7 mouse cellular contexts compared by ENCODE assay signal in genomic region chr15:103364761-103365160, GRCm38 (mm10). TPM values are rescaled to one million over a fixed set of nuclear protein-coding genes. Genes with fewer than 3 reads are reported as not detected.
DNase-seq lines count a peak whose midpoint lies in the region; ATAC-seq and TF ChIP-seq lines count a peak whose summit lies in the region.

No protein-coding gene starts in this region.

- H3K9me3 ChIP-seq in megakaryocyte, embryonic 14.5 days, result no peaks in the 10 kb centered on the region
- no peaks in the 10 kb centered on the region for H3K9me3 ChIP-seq in forebrain, embryonic 15.5 days
- H3K9me3 ChIP-seq in liver, embryonic 13.5 days (replicated peaks), result no peaks in the 10 kb centered on the region
- H3K9me3 ChIP-seq in stomach, postnatal 0 days (ENCODE audit: control insufficient read depth, low read length), result no peaks in the 10 kb centered on the region

- H3K36me3 ChIP-seq in megakaryocyte, embryonic 14.5 days (replicated peaks; ENCODE audit: low read length), result peaks cover 19% of the 10 kb centered on the region
- no peaks in the 10 kb centered on the region for H3K36me3 ChIP-seq in forebrain, embryonic 15.5 days
- H3K36me3 ChIP-seq in liver, embryonic 13.5 days, result no peaks in the 10 kb centered on the region
- no peaks in the 10 kb centered on the region for H3K36me3 ChIP-seq in stomach, postnatal 0 days (ENCODE audit: control insufficient read depth, insufficient read depth, low read length)

- no peak for TF ChIP-seq CTCF in stomach, postnatal 0 days (IDR thresholded peaks at IDR 0.05; ENCODE audit: low read depth)

- intact Hi-C loops in left cerebral cortex, postnatal 25 days (cut with DNase I), result no loop called here

- peaks cover 88% of the 10 kb centered on the region for H3K4me1 ChIP-seq in megakaryocyte, embryonic 14.5 days
- peaks cover 23% of the 10 kb centered on the region for H3K4me1 ChIP-seq in forebrain, embryonic 15.5 days
- peaks cover 72% of the 10 kb centered on the region for H3K4me1 ChIP-seq in liver, embryonic 13.5 days (replicated peaks)
- peaks cover 3% of the 10 kb centered on the region; the same call in 1 of the 2 replicates for H3K4me1 ChIP-seq in stomach, postnatal 0 days (replicated peaks; ENCODE audit: control insufficient read depth, insufficient read depth)

- no peak overlapping the region for H3K27ac ChIP-seq in forebrain, embryonic 15.5 days (replicated peaks)
- peak overlapping the region; percentile 85 for H3K27ac ChIP-seq in liver, embryonic 13.5 days
- H3K27ac ChIP-seq in stomach, postnatal 0 days (replicated peaks), result peak overlapping the region; percentile 31; the same call in 1 of the 2 replicates

- no peak for TF ChIP-seq EP300 in stomach, postnatal 0 days (optimal IDR thresholded peaks at IDR 0.05)

- H3K9ac ChIP-seq in forebrain, embryonic 15.5 days (replicated peaks), result no peak overlapping the region
- peak overlapping the region; percentile 88 for H3K9ac ChIP-seq in liver, embryonic 13.5 days
- peak overlapping the region; percentile 90 for H3K9ac ChIP-seq in stomach, postnatal 0 days (ENCODE audit: low read length)

- peaks cover 2% of the 10 kb centered on the region for H3K27me3 ChIP-seq in megakaryocyte, embryonic 14.5 days (replicated peaks)
- H3K27me3 ChIP-seq in forebrain, embryonic 15.5 days, result no peaks in the 10 kb centered on the region
- H3K27me3 ChIP-seq in liver, embryonic 13.5 days, result peaks cover 20% of the 10 kb centered on the region; the same call in 1 of the 2 replicates
- no peaks in the 10 kb centered on the region for H3K27me3 ChIP-seq in stomach, postnatal 0 days (ENCODE audit: control insufficient read depth, insufficient read depth, low read length)

- 38% methylated on average over 4 of the region's 4 CpGs for WGBS in forebrain, embryonic 15.5 days
- 4% methylated on average over 4 of the region's 4 CpGs for WGBS in liver, embryonic 13.5 days (ENCODE audit: insufficient replicate concordance)
- 19% methylated on average over 4 of the region's 4 CpGs for WGBS in stomach, postnatal 0 days

- H3K4me3 ChIP-seq in megakaryocyte, embryonic 14.5 days (replicated peaks), result peak overlapping the region; percentile 97
- no peak overlapping the region for H3K4me3 ChIP-seq in forebrain, embryonic 15.5 days
- peak overlapping the region; percentile 75 for H3K4me3 ChIP-seq in liver, embryonic 13.5 days (replicated peaks)
- peak overlapping the region; percentile 73 for H3K4me3 ChIP-seq in stomach, postnatal 0 days (ENCODE audit: low read depth, low read length)

- no peak for DNase-seq in liver, embryonic 13.5 days
- DNase-seq in stomach, postnatal 0 days (ENCODE audit: low spot score), result no peak
- no peak for DNase-seq in layer of hippocampus, postnatal 14 days (ENCODE audit: low spot score in 2 of 2)
- no peak for DNase-seq in left cerebral cortex, postnatal 25 days (ENCODE audit: low spot score in 2 of 2)

- H3K4me2 ChIP-seq in forebrain, embryonic 15.5 days (replicated peaks), result peak overlapping the region; percentile 99; the same call in 1 of the 2 replicates
- peak overlapping the region; percentile 92 for H3K4me2 ChIP-seq in liver, embryonic 13.5 days
- H3K4me2 ChIP-seq in stomach, postnatal 0 days (replicated peaks; ENCODE audit: low read depth), result peak overlapping the region; percentile 87

- no peak for ATAC-seq in megakaryocyte, adult 5-6 weeks (ENCODE audit: poor library complexity, severe bottlenecking)
- ATAC-seq in forebrain, embryonic 15.5 days (replicated peaks), result no peak
- peak; percentile 8; the same call in 1 of the 2 replicates for ATAC-seq in liver, embryonic 13.5 days (ENCODE audit: low read depth)
- no peak for ATAC-seq in stomach, postnatal 0 days (ENCODE audit: low FRiP score, low TSS enrichment)

RNA-seq across cellular contexts. Expression of gene Itga5, which starts 1.8 kb away (rescaled TPM):
- 20.5 and 26.4 TPM in 2 replicates for polyA plus RNA-seq in megakaryocyte, embryonic 14.5 days (2012; ENCODE audit: insufficient read depth, low replicate concordance)
- total RNA-seq in megakaryocyte, adult 5-6 weeks (2015), result 18.4 and 21.4 TPM in 2 replicates
- 8.3 and 9.5 TPM in 2 replicates for total RNA-seq in megakaryocyte, adult 5-6 weeks (2017)
- polyA plus RNA-seq in forebrain, embryonic 15.5 days (2015; fragmentation: Nextera tagmentation; extraction: Ambion mirVana), result 5.7 and 7.2 TPM in 2 replicates
- polyA plus RNA-seq in liver, embryonic 13.5 days (2015; fragmentation: Nextera tagmentation; extraction: Ambion mirVana), result 12.9 and 15.8 TPM in 2 replicates
- 28.7 and 36.2 TPM in 2 replicates for polyA plus RNA-seq in stomach, postnatal 0 days (2015; fragmentation: Nextera tagmentation; extraction: Ambion mirVana)
- 1 to 10 TPM; 3.4 to 5.8 TPM for total RNA-seq in layer of hippocampus, postnatal 14 days (2021)
- total RNA-seq in left cerebral cortex, postnatal 25 days (2021), result 1 to 10 TPM; 2.3 to 5.4 TPM

RNA-seq across cellular contexts. Expression of gene Zfp385a, which starts 24.9 kb away (rescaled TPM):
- polyA plus RNA-seq in megakaryocyte, embryonic 14.5 days (2012; ENCODE audit: insufficient read depth, low replicate concordance), result 1,319 and 2,156 TPM in 2 replicates
- 35.8 and 40.1 TPM in 2 replicates for total RNA-seq in megakaryocyte, adult 5-6 weeks (2015)
- 6.8 and 9.4 TPM in 2 replicates for total RNA-seq in megakaryocyte, adult 5-6 weeks (2017)
- 12.7 and 13.0 TPM in 2 replicates for polyA plus RNA-seq in forebrain, embryonic 15.5 days (2015; fragmentation: Nextera tagmentation; extraction: Ambion mirVana)
- polyA plus RNA-seq in liver, embryonic 13.5 days (2015; fragmentation: Nextera tagmentation; extraction: Ambion mirVana), result 4.6 and 5.9 TPM in 2 replicates
- polyA plus RNA-seq in stomach, postnatal 0 days (2015; fragmentation: Nextera tagmentation; extraction: Ambion mirVana), result 6.0 and 7.4 TPM in 2 replicates
- total RNA-seq in layer of hippocampus, postnatal 14 days (2021), result 10 to 100 TPM; 43.2 to 44.4 TPM
- total RNA-seq in left cerebral cortex, postnatal 25 days (2021), result 10 to 100 TPM; 62.4 to 64.8 TPM

RNA-seq across cellular contexts. Expression of gene Gpr84, which starts 54.3 kb away (rescaled TPM):
- polyA plus RNA-seq in megakaryocyte, embryonic 14.5 days (2012; ENCODE audit: insufficient read depth, low replicate concordance), result 1.00 and 1.6 TPM in 2 replicates
- 2.9 and 3.8 TPM in 2 replicates for total RNA-seq in megakaryocyte, adult 5-6 weeks (2015)
- total RNA-seq in megakaryocyte, adult 5-6 weeks (2017), result 1.7 and 3.3 TPM in 2 replicates
- 0.28 and 0.37 TPM in 2 replicates for polyA plus RNA-seq in forebrain, embryonic 15.5 days (2015; fragmentation: Nextera tagmentation; extraction: Ambion mirVana)
- 0.28 and 0.29 TPM in 2 replicates for polyA plus RNA-seq in liver, embryonic 13.5 days (2015; fragmentation: Nextera tagmentation; extraction: Ambion mirVana)
- 0.30 and 0.46 TPM in 2 replicates for polyA plus RNA-seq in stomach, postnatal 0 days (2015; fragmentation: Nextera tagmentation; extraction: Ambion mirVana)
- under 1 TPM; 0.74 to 0.81 TPM for total RNA-seq in layer of hippocampus, postnatal 14 days (2021)
- total RNA-seq in left cerebral cortex, postnatal 25 days (2021), result under 1 TPM; 0.69 to 0.94 TPM

Comparison
In these comparisons a context has a peak if more than half of its experiments do, and no peak if none do; other contexts are left out.
1. RNA of gene Zfp385a, which starts 24.9 kb away (polyA plus RNA-seq): 1,319 to 2,156 TPM in megakaryocyte, embryonic 14.5 days; 12.7 to 13.0 TPM in forebrain, embryonic 15.5 days, 6.0 to 7.4 TPM in stomach, postnatal 0 days and 4.6 to 5.9 TPM in liver, embryonic 13.5 days; every median in the first group is over 10 times any median in the second.
2. Peak in every context shown above with its lines, with median percentiles within 50 percentile points of each other: H3K4me2 ChIP-seq.